Mouse (Mus musculus): Measurements from ENCODE around the gene Cdk5rap3. TPM values are rescaled to one million over a fixed set of nuclear protein-coding genes. Genes with fewer than 3 reads are reported as not detected.
A peak's percentile ranks its signal among the peaks of the same experiment; 100 is the strongest.

Cdk5rap3 gene
- polyA plus RNA-seq, 1 experiment from 2014 or later = 103 TPM

- Histone ChIP-seq H3K36me3 (no peaks in the 10 kb centered on the region), H3K27ac (no peak overlapping the region), H3K4me3 (peak overlapping the region; percentile 38), H3K4me1 (peaks cover 33% of the 10 kb centered on the region), H3K27me3 (replicated peaks) (no peaks in the 10 kb centered on the region), H3K4me2 (replicated peaks) (peak overlapping the region; percentile 89), H3K9ac (peak overlapping the region; percentile 53; the same call in 1 of the 2 replicates), H3K9me3 (no peaks in the 10 kb centered on the region)
- ATAC-seq (ENCODE audit: low FRiP score, low read depth) = peak; percentile 87
- under 1% methylated on average over 31 of the region's 31 CpGs for WGBS
Observed at GRCm38 (mm10) chr11:96861878-96862289, 54.4 kb downstream of the Cdk5rap3 start.

GRCm38 (mm10) chr11:96861446-96861845 is 54.9 kb downstream of the Cdk5rap3 start:
- 1% methylated on average over 20 of the region's 20 CpGs for WGBS
- H3K4me3 ChIP-seq = peak overlapping the region; percentile 38
- ATAC-seq (ENCODE audit: low FRiP score, low read depth) = peak; percentile 57

GRCm38 (mm10) chr11:96860564-96860963 is 55.7 kb downstream of the Cdk5rap3 start:
- ATAC-seq (ENCODE audit: low FRiP score, low read depth) = no peak
- no peaks in the 10 kb centered on the region for H3K9me3 ChIP-seq
- no peaks in the 10 kb centered on the region for H3K36me3 ChIP-seq
- 10% methylated on average over 8 of the region's 8 CpGs for WGBS
- H3K4me2 ChIP-seq (replicated peaks) = peak overlapping the region; percentile 89; the same call in 1 of the 2 replicates
- H3K9ac ChIP-seq = no peak overlapping the region
- peaks cover 33% of the 10 kb centered on the region for H3K4me1 ChIP-seq
- no peaks in the 10 kb centered on the region for H3K27me3 ChIP-seq (replicated peaks)
- no peak overlapping the region for H3K27ac ChIP-seq
- H3K4me3 ChIP-seq = no peak overlapping the region

More at GRCm38 (mm10) chr11:96861446-96861845, 54.9 kb downstream of the Cdk5rap3 start:
- H3K36me3 ChIP-seq = no peaks in the 10 kb centered on the region
- peaks cover 33% of the 10 kb centered on the region for H3K4me1 ChIP-seq
- no peaks in the 10 kb centered on the region for H3K9me3 ChIP-seq
- peak overlapping the region; percentile 89 for H3K4me2 ChIP-seq (replicated peaks)
- no peak overlapping the region for H3K27ac ChIP-seq
- no peaks in the 10 kb centered on the region for H3K27me3 ChIP-seq (replicated peaks)
- peak overlapping the region; percentile 53 for H3K9ac ChIP-seq

- H3K4me2 ChIP-seq (replicated peaks) = no peak overlapping the region
- no peak for ATAC-seq (ENCODE audit: low FRiP score, low read depth)
- WGBS = 89% methylated on average over 4 of the region's 4 CpGs
Observed at GRCm38 (mm10) chr11:96859635-96860034, 56.7 kb downstream of the Cdk5rap3 start.

GRCm38 (mm10) chr11:96857446-96857845 is 58.9 kb downstream of the Cdk5rap3 start:
- Histone ChIP-seq H3K9me3 (no peaks in the 10 kb centered on the region), H3K27ac (no peak overlapping the region), H3K4me3 (no peak overlapping the region), H3K27me3 (replicated peaks) (no peaks in the 10 kb centered on the region), H3K4me2 (replicated peaks) (no peak overlapping the region), H3K4me1 (peaks cover 16% of the 10 kb centered on the region), H3K9ac (no peak overlapping the region), H3K36me3 (no peaks in the 10 kb centered on the region)
- WGBS = 84% methylated on average over 5 of the region's 5 CpGs
- ATAC-seq (ENCODE audit: low FRiP score, low read depth) = no peak

More at GRCm38 (mm10) chr11:96859635-96860034, 56.7 kb downstream of the Cdk5rap3 start:
- peaks cover 33% of the 10 kb centered on the region for H3K4me1 ChIP-seq
- no peaks in the 10 kb centered on the region for H3K36me3 ChIP-seq
- no peak overlapping the region for H3K4me3 ChIP-seq
- no peaks in the 10 kb centered on the region for H3K27me3 ChIP-seq (replicated peaks)
- H3K9ac ChIP-seq = no peak overlapping the region
- no peak overlapping the region for H3K27ac ChIP-seq
- no peaks in the 10 kb centered on the region for H3K9me3 ChIP-seq

Other genes with a start within 250 kb of the Cdk5rap3 start
- 57.0 and 58.4 TPM in 2 replicates for gene Snx11, start 138.9 kb downstream of the Cdk5rap3 start, polyA plus RNA-seq (2016; fragmentation: Nextera tagmentation; extraction: Ambion mirVana)
- 125 and 143 TPM in 2 replicates for gene Cbx1, start 127.4 kb downstream of the Cdk5rap3 start, polyA plus RNA-seq (2016; fragmentation: Nextera tagmentation; extraction: Ambion mirVana)
- 75.5 and 79.5 TPM in 2 replicates for gene Nfe2l1, start 86.5 kb downstream of the Cdk5rap3 start, polyA plus RNA-seq (2016; fragmentation: Nextera tagmentation; extraction: Ambion mirVana)
- gene Copz2, start 66.6 kb downstream of the Cdk5rap3 start, polyA plus RNA-seq (2016; fragmentation: Nextera tagmentation; extraction: Ambion mirVana) = 41.4 and 46.9 TPM in 2 replicates
- 0.05 and 0.61 TPM in 2 replicates for gene Prr15l, start 11.6 kb upstream of the Cdk5rap3 start, polyA plus RNA-seq (2016; fragmentation: Nextera tagmentation; extraction: Ambion mirVana)
- gene Pnpo, start 27.5 kb upstream of the Cdk5rap3 start, polyA plus RNA-seq (2016; fragmentation: Nextera tagmentation; extraction: Ambion mirVana) = 18.3 and 18.9 TPM in 2 replicates
- gene Sp2, start 66.5 kb upstream of the Cdk5rap3 start, polyA plus RNA-seq (2016; fragmentation: Nextera tagmentation; extraction: Ambion mirVana) = 19.3 and 20.4 TPM in 2 replicates
- gene Sp6, start 96.9 kb upstream of the Cdk5rap3 start, polyA plus RNA-seq (2016; fragmentation: Nextera tagmentation; extraction: Ambion mirVana) = 0.23 and 0.34 TPM in 2 replicates
- gene Scrn2, start 113.4 kb upstream of the Cdk5rap3 start, polyA plus RNA-seq (2016; fragmentation: Nextera tagmentation; extraction: Ambion mirVana) = 19.8 and 21.9 TPM in 2 replicates
- 2.2 and 2.9 TPM in 2 replicates for gene Lrrc46, start 124.9 kb upstream of the Cdk5rap3 start, polyA plus RNA-seq (2016; fragmentation: Nextera tagmentation; extraction: Ambion mirVana)
- 66.9 and 68.3 TPM in 2 replicates for gene Mrpl10, start 125.1 kb upstream of the Cdk5rap3 start, polyA plus RNA-seq (2016; fragmentation: Nextera tagmentation; extraction: Ambion mirVana)
- 11.1 and 11.4 TPM in 2 replicates for gene Osbpl7, start 134.1 kb upstream of the Cdk5rap3 start, polyA plus RNA-seq (2016; fragmentation: Nextera tagmentation; extraction: Ambion mirVana)
- 0.13 TPM in 1 of 2 replicates, not detected in the other for gene Tbx21, start 198.8 kb upstream of the Cdk5rap3 start, polyA plus RNA-seq (2016; fragmentation: Nextera tagmentation; extraction: Ambion mirVana)
- 9.5 and 10.5 TPM in 2 replicates for gene Tbkbp1, start 235.0 kb upstream of the Cdk5rap3 start, polyA plus RNA-seq (2016; fragmentation: Nextera tagmentation; extraction: Ambion mirVana)

Data from neural tube, embryonic 12.5 days (tissue).